Mouse (Mus musculus) layer of hippocampus, postnatal 36 days (tissue): ENCODE data around the gene Scgb3a1. TPM values are rescaled to one million over a fixed set of nuclear protein-coding genes. Genes with fewer than 3 reads are reported as not detected.

Source experiments
- DNase-seq, 2 experiments: peaks; one replicate each; pipeline ENCODE4 v3.0.0; 2022
- total RNA-seq, 2 experiments: library from RNA; stranded (reverse); gene quantifications; 2 replicates each; pipeline ENCODE4 v1.2.3; 2021

Scgb3a1 gene
- total RNA-seq, result not detected

GRCm38 (mm10) chr11:49663310-49663709 is at the start of gene Scgb3a1:
Scgb3a1 (plus strand) TSS chr11:49663610.
- no peak for DNase-seq

- no peak for DNase-seq
These were observed 47.3 kb upstream of the Scgb3a1 start for GRCm38 (mm10) chr11:49615856-49616725.

- DNase-seq, result no peak
These were observed 44.9 kb upstream of the Scgb3a1 start for GRCm38 (mm10) chr11:49618476-49618875.

GRCm38 (mm10) chr11:49621953-49622352 is 41.5 kb upstream of the Scgb3a1 start:
- no peak for DNase-seq

GRCm38 (mm10) chr11:49624156-49624555 is 39.3 kb upstream of the Scgb3a1 start:
- DNase-seq, result no peak

- no peak for DNase-seq
These were observed 37.5 kb upstream of the Scgb3a1 start for GRCm38 (mm10) chr11:49625863-49626262.

GRCm38 (mm10) chr11:49626748-49627147 is 36.7 kb upstream of the Scgb3a1 start:
- no peak for DNase-seq

GRCm38 (mm10) chr11:49631154-49631553 is 32.3 kb upstream of the Scgb3a1 start:
- DNase-seq, result no peak

GRCm38 (mm10) chr11:49632256-49632655 is 31.2 kb upstream of the Scgb3a1 start:
- DNase-seq, result no peak

- no peak for DNase-seq
These were observed 29.3 kb upstream of the Scgb3a1 start for GRCm38 (mm10) chr11:49634101-49634500.

GRCm38 (mm10) chr11:49635671-49636070 is 27.7 kb upstream of the Scgb3a1 start:
- DNase-seq, result no peak

- no peak for DNase-seq
These were observed 27.0 kb upstream of the Scgb3a1 start for GRCm38 (mm10) chr11:49636449-49636848.

- DNase-seq, result no peak
These were observed 17.7 kb upstream of the Scgb3a1 start for GRCm38 (mm10) chr11:49645677-49646076.

GRCm38 (mm10) chr11:49650113-49650993 is 13.1 kb upstream of the Scgb3a1 start:
- DNase-seq, result no peak

GRCm38 (mm10) chr11:49650994-49651761 is 12.2 kb upstream of the Scgb3a1 start:
- no peak for DNase-seq

GRCm38 (mm10) chr11:49651762-49652322 is 11.6 kb upstream of the Scgb3a1 start:
- DNase-seq, result no peak

GRCm38 (mm10) chr11:49652401-49653078 is 10.9 kb upstream of the Scgb3a1 start:
- peak; percentile 80 to 82 for DNase-seq

- no peak for DNase-seq
These were observed 10.4 kb upstream of the Scgb3a1 start for GRCm38 (mm10) chr11:49653079-49653408.

- DNase-seq, result no peak
These were observed 8.8 kb upstream of the Scgb3a1 start for GRCm38 (mm10) chr11:49654651-49655050.

- DNase-seq, result no peak
These were observed 7.9 kb upstream of the Scgb3a1 start for GRCm38 (mm10) chr11:49655501-49655900.

GRCm38 (mm10) chr11:49658065-49658464 is 5.3 kb upstream of the Scgb3a1 start:
- no peak for DNase-seq
